Mouse (Mus musculus) G1E (cell line): ENCODE data around the gene Stxbp6.

Experiments
- CTCF ChIP-seq: IDR thresholded peaks from 2 replicates; pipeline ENCODE4 v1.5.1; 2012; ENCODE audit warnings: low read depth, low read length, inconsistent platforms, mixed read lengths
- GATA1 ChIP-seq: IDR thresholded peaks from 2 replicates; pipeline ENCODE4 v1.6.1; 2012; ENCODE audit warnings: borderline replicate concordance, low read length, inconsistent platforms, mixed read lengths

DNA sequence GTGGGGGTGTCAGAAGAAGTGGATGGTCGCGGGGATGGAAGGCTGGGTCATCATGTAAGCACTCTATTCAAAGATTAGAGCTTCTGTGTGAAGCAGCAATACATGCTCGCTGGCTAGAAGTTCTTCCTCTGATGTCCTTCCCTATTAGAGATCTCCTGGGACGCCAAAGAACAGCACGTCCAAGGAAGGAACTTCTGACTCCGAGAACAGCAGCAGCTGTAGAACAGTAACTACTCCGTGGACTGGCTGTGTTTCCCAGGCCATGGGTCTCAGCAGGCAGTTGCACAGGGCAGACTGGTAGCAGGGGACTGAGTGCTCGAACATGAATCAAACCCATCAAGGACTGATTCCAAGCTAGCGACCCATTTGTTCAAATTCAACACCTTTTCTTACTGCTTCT lies 24.6 kb downstream of the Stxbp6 start:
- TF ChIP-seq CTCF (no peak), GATA1 (no peak)
